Mouse (Mus musculus) midbrain, embryonic 13.5 days (tissue): ENCODE results near the gene Ssc5d. TPM values are rescaled to one million over a fixed set of nuclear protein-coding genes. Genes with fewer than 3 reads are reported as not detected.

Source experiments
- polyA plus RNA-seq: library from polyadenylated mRNA; unstranded; fragments of >200 nt; fragmentation: Nextera tagmentation; extraction: Ambion mirVana; gene quantifications from 2 replicates; pipeline ENCODE4 v1.2.1, GENCODE M21; 2015

Ssc5d gene
- polyA plus RNA-seq, 1 experiment from 2014 or later = 0.98 TPM

Other genes with a start within 250 kb of the Ssc5d start
- gene Hspbp1, start 240.7 kb upstream of the Ssc5d start, polyA plus RNA-seq = 122 and 123 TPM in 2 replicates
- 6.8 and 7.6 TPM in 2 replicates for gene Brsk1, start 235.2 kb upstream of the Ssc5d start, polyA plus RNA-seq
- 0.22 and 0.24 TPM in 2 replicates for gene Tmem150b, start 200.5 kb upstream of the Ssc5d start, polyA plus RNA-seq
- 90.0 and 92.5 TPM in 2 replicates for gene Kmt5c, start 185.7 kb upstream of the Ssc5d start, polyA plus RNA-seq
- gene Cox6b2, start 172.7 kb upstream of the Ssc5d start, polyA plus RNA-seq = 19.7 and 22.9 TPM in 2 replicates
- gene Fam71e2, start 154.5 kb upstream of the Ssc5d start, polyA plus RNA-seq = not detected in 2 replicates
- gene Il11, start 142.9 kb upstream of the Ssc5d start, polyA plus RNA-seq = 0.48 and 1.1 TPM in 2 replicates
- 0.45 TPM in 1 of 2 replicates, not detected in the other for gene Tmem190, start 142.8 kb upstream of the Ssc5d start, polyA plus RNA-seq
- gene Tmem238, start 136.1 kb upstream of the Ssc5d start, polyA plus RNA-seq = 2.5 and 3.0 TPM in 2 replicates
- 224 and 265 TPM in 2 replicates for gene Rpl28, start 132.9 kb upstream of the Ssc5d start, polyA plus RNA-seq
- 281 and 301 TPM in 2 replicates for gene Ube2s, start 113.2 kb upstream of the Ssc5d start, polyA plus RNA-seq
- gene Shisa7, start 81.1 kb upstream of the Ssc5d start, polyA plus RNA-seq = 8.8 and 9.7 TPM in 2 replicates
- 3.3 and 5.3 TPM in 2 replicates for gene Isoc2b, start 55.5 kb upstream of the Ssc5d start, polyA plus RNA-seq
- gene Isoc2a, start 48.6 kb upstream of the Ssc5d start, polyA plus RNA-seq = 0.43 and 0.65 TPM in 2 replicates
- gene Gm36210, start 19.3 kb upstream of the Ssc5d start, polyA plus RNA-seq = 0.31 and 0.32 TPM in 2 replicates
- gene Zfp628, start 10.6 kb upstream of the Ssc5d start, polyA plus RNA-seq = 4.3 and 4.4 TPM in 2 replicates
- gene Nat14, start 3.8 kb upstream of the Ssc5d start, polyA plus RNA-seq = 29.5 and 31.1 TPM in 2 replicates
- 0.12 and 0.13 TPM in 2 replicates for gene Sbk2, start 38.6 kb downstream of the Ssc5d start, polyA plus RNA-seq
- 0.10 and 0.13 TPM in 2 replicates for gene Sbk3, start 45.4 kb downstream of the Ssc5d start, polyA plus RNA-seq
- 65.2 and 68.4 TPM in 2 replicates for gene Zfp579, start 70.4 kb downstream of the Ssc5d start, polyA plus RNA-seq
- 8.6 and 8.9 TPM in 2 replicates for gene Zfp524, start 88.6 kb downstream of the Ssc5d start, polyA plus RNA-seq
- 42.0 and 51.1 TPM in 2 replicates for gene Fiz1, start 88.9 kb downstream of the Ssc5d start, polyA plus RNA-seq
- 0.89 and 1.3 TPM in 2 replicates for gene Gm44973, start 89.7 kb downstream of the Ssc5d start, polyA plus RNA-seq
- gene Zfp865, start 94.6 kb downstream of the Ssc5d start, polyA plus RNA-seq = 5.7 and 7.9 TPM in 2 replicates
- 25.8 and 30.1 TPM in 2 replicates for gene Ccdc106, start 94.8 kb downstream of the Ssc5d start, polyA plus RNA-seq
- not detected in 2 replicates for gene 4632433K11Rik, start 108.3 kb downstream of the Ssc5d start, polyA plus RNA-seq
- 10.5 and 11.2 TPM in 2 replicates for gene Zfp784, start 112.7 kb downstream of the Ssc5d start, polyA plus RNA-seq
- gene Zfp580, start 125.8 kb downstream of the Ssc5d start, polyA plus RNA-seq = 70.1 and 72.8 TPM in 2 replicates
- 121 and 128 TPM in 2 replicates for gene U2af2, start 136.4 kb downstream of the Ssc5d start, polyA plus RNA-seq
- gene Epn1, start 154.4 kb downstream of the Ssc5d start, polyA plus RNA-seq = 73.5 and 80.1 TPM in 2 replicates
- not detected in 2 replicates for gene Rfpl4, start 191.2 kb downstream of the Ssc5d start, polyA plus RNA-seq
- 0.38 and 0.41 TPM in 2 replicates for gene Rasl2-9, start 200.2 kb downstream of the Ssc5d start, polyA plus RNA-seq
- gene Vmn1r55, start 223.9 kb downstream of the Ssc5d start, polyA plus RNA-seq = 0.01 TPM in 1 of 2 replicates, not detected in the other